Mouse (Mus musculus): ENCODE measurements at regions not wholly inside any gene's neighbourhood (a gene's known extent, or its start where the extent isn't known, plus 50 kb on each side); places are given as distances from the start of the nearest gene placed in this dataset.

DNA sequence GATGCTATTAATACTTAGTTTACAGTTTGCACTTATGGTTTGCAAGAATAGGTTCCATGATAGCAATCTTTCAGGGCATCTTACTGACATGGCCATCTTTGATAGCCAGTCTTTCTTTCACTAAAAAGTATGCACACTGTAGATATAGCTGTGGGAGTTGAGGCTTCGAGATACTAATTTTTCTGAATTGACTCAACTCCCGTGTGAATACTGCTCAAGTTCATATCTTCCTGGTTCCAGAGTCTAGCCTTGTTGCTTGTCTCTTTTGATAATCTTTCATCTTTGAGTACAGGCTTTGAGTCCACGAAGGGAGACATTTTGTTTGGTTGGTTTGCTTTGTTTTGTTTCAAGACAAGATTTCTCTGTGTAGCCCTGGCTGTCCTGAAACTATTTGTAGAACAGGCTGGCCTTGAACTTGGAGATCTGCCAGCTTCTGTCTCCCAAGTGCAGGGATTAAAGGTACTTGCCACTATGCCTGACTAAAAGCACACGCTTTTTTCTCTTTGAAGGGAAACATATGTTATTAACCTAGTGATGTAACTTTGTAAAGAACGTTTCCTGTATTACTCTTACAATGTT, 64.1 kb upstream of the Tlk1 start:
- ATAC-seq, result no peak
- Histone ChIP-seq H3K4me3 (ENCODE audit: low read length) (no peak overlapping the region), H3K4me1 (ENCODE audit: control insufficient read depth, insufficient read depth, low read length) (no peaks in the 10 kb centered on the region), H3K9me3 (ENCODE audit: control insufficient read depth, low read length) (no peaks in the 10 kb centered on the region), H3K4me2 (ENCODE audit: low read depth, low read length) (no peak overlapping the region), H3K36me3 (ENCODE audit: control insufficient read depth, insufficient read depth, low read length) (no peaks in the 10 kb centered on the region), H3K27me3 (replicated peaks; ENCODE audit: control insufficient read depth, insufficient read depth, low read length) (no peaks in the 10 kb centered on the region), H3K27ac (ENCODE audit: low read length) (no peak overlapping the region), H3K9ac (ENCODE audit: low read depth, low read length) (no peak overlapping the region)
- WGBS, result 54% methylated on average over 5 of the region's 5 CpGs

DNA sequence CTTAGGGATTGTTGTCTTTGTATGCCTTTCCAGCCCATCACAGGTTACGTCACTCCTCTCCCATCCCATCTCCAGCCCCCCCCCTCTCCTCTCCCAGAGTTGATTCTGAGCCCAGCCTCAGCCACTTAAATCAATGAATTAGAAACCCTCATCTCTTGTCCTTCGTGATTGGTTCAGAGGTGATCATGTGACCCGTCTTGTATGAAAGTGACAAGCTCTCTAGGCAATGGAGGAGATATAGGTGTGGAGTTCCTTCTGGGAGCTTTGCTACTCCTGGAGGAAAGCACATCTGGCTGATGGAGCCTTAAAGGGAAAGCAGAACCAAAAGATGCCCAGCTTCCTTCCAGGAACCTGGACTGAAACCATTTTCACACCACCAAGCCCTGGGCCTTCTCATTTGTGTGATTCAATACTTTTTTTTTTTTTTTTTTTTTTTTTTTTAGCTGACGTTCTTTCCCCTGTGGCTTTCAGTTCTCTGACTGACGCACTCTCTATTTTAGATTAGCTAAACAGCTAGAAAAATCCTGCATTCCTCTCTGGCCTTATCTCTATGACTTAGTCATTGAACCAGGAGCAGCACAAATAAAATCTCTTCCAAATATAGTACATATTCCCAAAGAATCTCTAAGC, 63.4 kb upstream of the Tlk1 start:
- Histone ChIP-seq H3K9ac (ENCODE audit: low read depth, low read length) (no peak overlapping the region), H3K36me3 (ENCODE audit: control insufficient read depth, insufficient read depth, low read length) (no peaks in the 10 kb centered on the region), H3K4me1 (ENCODE audit: control insufficient read depth, insufficient read depth, low read length) (no peaks in the 10 kb centered on the region), H3K9me3 (ENCODE audit: control insufficient read depth, low read length) (no peaks in the 10 kb centered on the region), H3K4me2 (ENCODE audit: low read depth, low read length) (no peak overlapping the region), H3K4me3 (ENCODE audit: low read length) (no peak overlapping the region), H3K27me3 (replicated peaks; ENCODE audit: control insufficient read depth, insufficient read depth, low read length) (no peaks in the 10 kb centered on the region), H3K27ac (ENCODE audit: low read length) (no peak overlapping the region)
- WGBS, result 82% methylated on average over 5 of the region's 5 CpGs
- no peak for ATAC-seq

DNA sequence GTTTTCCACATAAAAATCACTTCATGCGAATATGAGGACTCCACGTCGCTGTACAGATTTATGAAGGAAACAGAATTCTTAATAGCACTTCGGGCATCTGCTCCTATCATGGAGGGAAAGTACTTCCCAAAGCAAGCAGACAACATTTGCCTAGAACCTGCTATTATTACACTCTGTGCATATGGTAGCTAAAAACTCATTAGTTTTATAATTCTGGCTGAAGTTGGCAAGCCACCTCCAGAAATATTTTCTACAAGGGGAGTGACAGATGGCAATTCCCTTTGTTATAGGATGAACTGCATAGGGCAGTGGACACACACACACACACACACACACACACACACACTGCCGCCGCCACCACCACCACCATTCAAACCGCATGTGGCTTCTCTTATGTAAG, 61.3 kb upstream of the Tlk1 start:
- Histone ChIP-seq H3K27me3 (replicated peaks; ENCODE audit: control insufficient read depth, insufficient read depth, low read length) (no peaks in the 10 kb centered on the region), H3K4me3 (ENCODE audit: low read length) (no peak overlapping the region), H3K9ac (ENCODE audit: low read depth, low read length) (no peak overlapping the region), H3K36me3 (ENCODE audit: control insufficient read depth, insufficient read depth, low read length) (no peaks in the 10 kb centered on the region), H3K4me2 (ENCODE audit: low read depth, low read length) (no peak overlapping the region), H3K4me1 (ENCODE audit: control insufficient read depth, insufficient read depth, low read length) (no peaks in the 10 kb centered on the region), H3K9me3 (ENCODE audit: control insufficient read depth, low read length) (no peaks in the 10 kb centered on the region), H3K27ac (ENCODE audit: low read length) (no peak overlapping the region)
- ATAC-seq, result no peak
- 93% methylated on average over 7 of the region's 7 CpGs for WGBS

DNA sequence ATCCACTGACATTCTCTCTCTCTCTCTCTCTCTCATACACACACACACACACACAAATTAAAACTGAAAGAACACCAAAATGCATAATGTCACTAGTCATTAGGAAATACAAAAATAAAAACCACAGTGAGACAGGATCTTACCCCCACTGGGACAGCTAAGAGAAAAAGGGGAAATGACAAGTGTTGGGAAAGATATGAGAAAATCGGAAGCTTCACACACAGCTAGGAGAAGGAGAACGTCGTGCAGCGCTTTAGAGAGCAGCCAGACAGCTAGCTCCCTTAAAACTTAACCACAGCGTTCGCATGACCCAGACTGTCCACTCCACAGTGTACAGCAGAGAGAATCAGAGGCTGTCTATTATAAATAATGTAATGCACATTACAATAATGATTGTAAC, 60.1 kb upstream of the Tlk1 start:
- 81% methylated on average over 6 of the region's 6 CpGs for WGBS
- H3K27me3 ChIP-seq (replicated peaks; ENCODE audit: control insufficient read depth, insufficient read depth, low read length), result no peaks in the 10 kb centered on the region
- H3K4me2 ChIP-seq (ENCODE audit: low read depth, low read length), result no peak overlapping the region
- no peak for ATAC-seq
- H3K4me1 ChIP-seq (ENCODE audit: control insufficient read depth, insufficient read depth, low read length), result no peaks in the 10 kb centered on the region
- H3K4me3 ChIP-seq (ENCODE audit: low read length), result no peak overlapping the region
- no peak overlapping the region for H3K9ac ChIP-seq (ENCODE audit: low read depth, low read length)
- H3K36me3 ChIP-seq (ENCODE audit: control insufficient read depth, insufficient read depth, low read length), result no peaks in the 10 kb centered on the region
- H3K27ac ChIP-seq (ENCODE audit: low read length), result no peak overlapping the region
- no peaks in the 10 kb centered on the region for H3K9me3 ChIP-seq (ENCODE audit: control insufficient read depth, low read length)

DNA sequence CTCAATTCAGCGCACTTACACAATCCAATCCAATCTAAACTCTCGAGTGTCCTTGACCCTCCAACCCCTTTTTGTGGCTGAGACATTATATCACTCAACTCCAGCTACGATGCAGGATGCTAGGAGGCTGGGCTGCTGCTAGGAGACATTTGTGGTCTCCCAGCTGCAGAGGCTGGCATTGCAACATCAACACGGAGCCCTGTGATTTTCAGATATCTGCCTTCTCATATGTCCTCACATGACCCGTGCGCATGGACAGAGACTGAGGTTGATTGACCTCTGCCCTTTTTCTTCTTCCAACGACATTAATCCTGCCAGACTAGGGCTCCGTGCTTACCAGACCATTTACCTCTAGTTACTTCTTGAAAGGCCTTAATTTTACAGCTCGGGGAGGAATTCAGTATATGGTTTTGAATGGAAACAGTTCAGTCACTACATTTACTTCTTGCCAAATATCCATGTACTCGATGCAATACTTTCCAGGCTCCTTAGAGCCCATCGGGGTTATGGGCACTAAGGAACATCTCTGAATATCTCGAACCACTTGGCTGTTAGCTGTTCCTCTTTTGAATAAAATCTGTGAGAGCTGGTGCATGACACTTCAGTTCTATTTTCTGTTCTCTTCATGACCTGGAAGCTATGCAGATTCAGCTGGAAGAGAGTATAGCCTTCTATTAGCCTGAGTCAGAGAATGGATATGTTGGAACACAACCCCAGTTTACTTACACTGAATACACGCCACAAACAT, 52.0 kb upstream of the Tlk1 start:
- H3K9me3 ChIP-seq (ENCODE audit: control insufficient read depth, low read length), result no peaks in the 10 kb centered on the region
- no peaks in the 10 kb centered on the region for H3K27me3 ChIP-seq (replicated peaks; ENCODE audit: control insufficient read depth, insufficient read depth, low read length)
- H3K9ac ChIP-seq (ENCODE audit: low read depth, low read length), result no peak overlapping the region
- H3K36me3 ChIP-seq (ENCODE audit: control insufficient read depth, insufficient read depth, low read length), result no peaks in the 10 kb centered on the region
- H3K27ac ChIP-seq (ENCODE audit: low read length), result no peak overlapping the region
- no peak overlapping the region for H3K4me3 ChIP-seq (ENCODE audit: low read length)
- no peak for ATAC-seq
- no peaks in the 10 kb centered on the region for H3K4me1 ChIP-seq (ENCODE audit: control insufficient read depth, insufficient read depth, low read length)
- WGBS, result 77% methylated on average over 13 of the region's 13 CpGs
- H3K4me2 ChIP-seq (ENCODE audit: low read depth, low read length), result no peak overlapping the region

DNA sequence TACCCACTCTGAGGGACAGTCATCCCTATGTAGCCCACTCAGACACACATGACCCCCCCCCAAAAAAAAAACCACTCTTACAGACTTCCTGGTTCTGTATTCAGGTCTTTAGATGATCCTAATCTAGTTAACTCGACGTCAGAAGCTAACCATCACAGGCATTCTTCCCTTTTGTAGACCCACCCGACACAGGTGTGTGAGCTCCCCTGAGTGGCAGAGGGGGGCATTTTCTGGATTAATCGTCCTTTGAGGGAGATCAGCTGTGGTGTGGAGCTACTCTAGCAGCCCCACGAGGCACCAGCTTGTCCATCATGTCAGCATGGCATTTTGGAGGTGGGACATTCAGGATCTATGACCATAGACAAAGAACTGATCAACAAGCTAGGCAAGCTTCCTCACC, 50.7 kb upstream of the Tlk1 start:
- H3K9ac ChIP-seq (ENCODE audit: low read depth, low read length), result no peak overlapping the region
- H3K4me1 ChIP-seq (ENCODE audit: control insufficient read depth, insufficient read depth, low read length), result no peaks in the 10 kb centered on the region
- H3K36me3 ChIP-seq (ENCODE audit: control insufficient read depth, insufficient read depth, low read length), result no peaks in the 10 kb centered on the region
- H3K4me2 ChIP-seq (ENCODE audit: low read depth, low read length), result no peak overlapping the region
- WGBS, result 79% methylated on average over 5 of the region's 5 CpGs
- no peak for ATAC-seq
- no peak overlapping the region for H3K27ac ChIP-seq (ENCODE audit: low read length)
- H3K9me3 ChIP-seq (ENCODE audit: control insufficient read depth, low read length), result no peaks in the 10 kb centered on the region
- no peaks in the 10 kb centered on the region for H3K27me3 ChIP-seq (replicated peaks; ENCODE audit: control insufficient read depth, insufficient read depth, low read length)
- H3K4me3 ChIP-seq (ENCODE audit: low read length), result no peak overlapping the region

Data from intestine, embryonic 16.5 days (tissue).